Mouse (Mus musculus) limb, embryonic 10.5 days (tissue): ENCODE results near the gene Serpinb8. TPM values are rescaled to one million over a fixed set of nuclear protein-coding genes. Genes with fewer than 3 reads are reported as not detected.

Experiments
- DNase-seq: peaks from one replicate; pipeline ENCODE4 v3.0.0-alpha.2; 2017; ENCODE audit warnings: low spot score
- H3K27ac ChIP-seq: fragments of 300-500 bp; sonication (generic); 2 replicates; pipeline ENCODE4 v1.5.1; 2016; ENCODE audit warnings: mild to moderate bottlenecking
- H3K27me3 ChIP-seq: fragments of 300-500 bp; sonication (generic); 2 replicates; pipeline ENCODE4 v1.6.1; 2016; ENCODE audit warnings: low read depth, mild to moderate bottlenecking; ENCODE audit not compliant: poor library complexity, severe bottlenecking
- H3K36me3 ChIP-seq: fragments of 300-500 bp; sonication (generic); 2 replicates; pipeline ENCODE4 v1.6.1; 2016; ENCODE audit warnings: mild to moderate bottlenecking, moderate library complexity
- H3K4me1 ChIP-seq: fragments of 300-500 bp; sonication (generic); 2 replicates; pipeline ENCODE4 v1.6.1; 2016
- H3K4me3 ChIP-seq: fragments of 300-500 bp; sonication (generic); 2 replicates; pipeline ENCODE4 v1.5.1; 2016; ENCODE audit warnings: mild to moderate bottlenecking, moderate library complexity
- H3K9me3 ChIP-seq: fragments of 300-500 bp; sonication (generic); replicated peaks from 2 replicates; pipeline ENCODE4 v1.6.1; 2016; ENCODE audit warnings: mild to moderate bottlenecking
- WGBS: fragments of 180-500 bp; shearing (Covaris S2); methylation state at CpG from one replicate; pipeline ENCODE4 v1.1.7; 2016; 5-methylcytosine and 5-hydroxymethylcytosine counted together
- polyA plus RNA-seq: library from polyadenylated mRNA; unstranded; fragments of >200 nt; fragmentation: Nextera tagmentation; extraction: Ambion mirVana; gene quantifications from 2 replicates; pipeline ENCODE4 v1.2.1, GENCODE M21; 2016

The Serpinb8 gene
- polyA plus RNA-seq, 1 experiment from 2014 or later, result 0.36 TPM

- H3K36me3 ChIP-seq, result no peaks in the 10 kb centered on the region
- no peaks in the 10 kb centered on the region for H3K4me1 ChIP-seq
- H3K4me3 ChIP-seq, result no peak overlapping the region
- H3K9me3 ChIP-seq, result no peaks in the 10 kb centered on the region
- no peak overlapping the region for H3K27ac ChIP-seq
- DNase-seq, result no peak
- H3K27me3 ChIP-seq, result no peaks in the 10 kb centered on the region
- WGBS, result 89% methylated on average over 2 of the region's 2 CpGs
Observed at GRCm38 (mm10) chr1:107593469-107593868, 3.7 kb downstream of the Serpinb8 start.

- DNase-seq, result no peak
- Histone ChIP-seq H3K36me3 (no peaks in the 10 kb centered on the region), H3K9me3 (no peaks in the 10 kb centered on the region), H3K27ac (no peak overlapping the region), H3K4me3 (no peak overlapping the region), H3K27me3 (no peaks in the 10 kb centered on the region), H3K4me1 (no peaks in the 10 kb centered on the region)
Observed at GRCm38 (mm10) chr1:107596874-107597273, 7.1 kb downstream of the Serpinb8 start.

GRCm38 (mm10) chr1:107598476-107598875 lies 8.7 kb downstream of the Serpinb8 start:
- no peak for DNase-seq
- no peaks in the 10 kb centered on the region for H3K9me3 ChIP-seq
- no peaks in the 10 kb centered on the region for H3K4me1 ChIP-seq
- H3K36me3 ChIP-seq, result no peaks in the 10 kb centered on the region
- H3K27me3 ChIP-seq, result no peaks in the 10 kb centered on the region
- H3K27ac ChIP-seq, result no peak overlapping the region
- H3K4me3 ChIP-seq, result no peak overlapping the region

GRCm38 (mm10) chr1:107608942-107609341 lies 19.1 kb downstream of the Serpinb8 start:
- Histone ChIP-seq H3K4me1 (no peaks in the 10 kb centered on the region), H3K4me3 (no peak overlapping the region), H3K27me3 (no peaks in the 10 kb centered on the region), H3K36me3 (no peaks in the 10 kb centered on the region), H3K27ac (no peak overlapping the region), H3K9me3 (no peaks in the 10 kb centered on the region)
- WGBS, result 85% methylated on average over 1 of the region's 1 CpGs
- DNase-seq, result no peak

GRCm38 (mm10) chr1:107614087-107614486 lies 24.3 kb downstream of the Serpinb8 start:
- no peaks in the 10 kb centered on the region for H3K9me3 ChIP-seq
- no peak overlapping the region for H3K27ac ChIP-seq
- H3K4me1 ChIP-seq, result no peaks in the 10 kb centered on the region
- DNase-seq, result no peak
- H3K4me3 ChIP-seq, result no peak overlapping the region
- no peaks in the 10 kb centered on the region for H3K36me3 ChIP-seq
- 97% methylated on average over 2 of the region's 2 CpGs for WGBS
- H3K27me3 ChIP-seq, result no peaks in the 10 kb centered on the region

GRCm38 (mm10) chr1:107622017-107622416 lies 32.2 kb downstream of the Serpinb8 start:
- no peak for DNase-seq
- Histone ChIP-seq H3K27me3 (no peaks in the 10 kb centered on the region), H3K4me1 (no peaks in the 10 kb centered on the region), H3K4me3 (no peak overlapping the region), H3K27ac (no peak overlapping the region), H3K36me3 (no peaks in the 10 kb centered on the region), H3K9me3 (no peaks in the 10 kb centered on the region)
- WGBS, result 64% methylated on average over 4 of the region's 4 CpGs

- no peak for DNase-seq
- H3K27me3 ChIP-seq, result no peaks in the 10 kb centered on the region
- H3K4me3 ChIP-seq, result no peak overlapping the region
- H3K4me1 ChIP-seq, result no peaks in the 10 kb centered on the region
- H3K36me3 ChIP-seq, result no peaks in the 10 kb centered on the region
- H3K27ac ChIP-seq, result no peak overlapping the region
- 55% methylated on average over 4 of the region's 4 CpGs for WGBS
- no peaks in the 10 kb centered on the region for H3K9me3 ChIP-seq
Observed at GRCm38 (mm10) chr1:107635936-107636335, 46.1 kb downstream of the Serpinb8 start.

- Histone ChIP-seq H3K4me1 (no peaks in the 10 kb centered on the region), H3K4me3 (no peak overlapping the region), H3K36me3 (no peaks in the 10 kb centered on the region), H3K9me3 (no peaks in the 10 kb centered on the region), H3K27me3 (no peaks in the 10 kb centered on the region), H3K27ac (no peak overlapping the region)
- WGBS, result 92% methylated on average over 1 of the region's 1 CpGs
- DNase-seq, result no peak
Observed at GRCm38 (mm10) chr1:107638056-107638455, 48.2 kb downstream of the Serpinb8 start.

- DNase-seq, result no peak
- Histone ChIP-seq H3K4me1 (no peaks in the 10 kb centered on the region), H3K36me3 (no peaks in the 10 kb centered on the region), H3K4me3 (no peak overlapping the region), H3K27me3 (no peaks in the 10 kb centered on the region), H3K9me3 (no peaks in the 10 kb centered on the region), H3K27ac (no peak overlapping the region)
- WGBS, result 88% methylated on average over 3 of the region's 3 CpGs
Observed at GRCm38 (mm10) chr1:107638459-107638858, 48.7 kb downstream of the Serpinb8 start.

- DNase-seq, result no peak
- Histone ChIP-seq H3K27ac (no peak overlapping the region), H3K4me3 (no peak overlapping the region), H3K4me1 (no peaks in the 10 kb centered on the region), H3K36me3 (no peaks in the 10 kb centered on the region), H3K27me3 (no peaks in the 10 kb centered on the region), H3K9me3 (no peaks in the 10 kb centered on the region)
- 87% methylated on average over 2 of the region's 2 CpGs for WGBS
Observed at GRCm38 (mm10) chr1:107642457-107643118, 52.8 kb downstream of the Serpinb8 start.

GRCm38 (mm10) chr1:107645086-107645485 lies 55.3 kb downstream of the Serpinb8 start:
- DNase-seq, result no peak
- Histone ChIP-seq H3K4me3 (no peak overlapping the region), H3K4me1 (no peaks in the 10 kb centered on the region), H3K27ac (no peak overlapping the region), H3K9me3 (no peaks in the 10 kb centered on the region), H3K27me3 (no peaks in the 10 kb centered on the region), H3K36me3 (no peaks in the 10 kb centered on the region)
- whole genome bisulfite sequencing, result 75% methylated on average over 6 of the region's 6 CpGs

GRCm38 (mm10) chr1:107657689-107658088 lies 67.9 kb downstream of the Serpinb8 start:
- H3K4me3 ChIP-seq, result no peak overlapping the region
- no peak overlapping the region for H3K27ac ChIP-seq
- 86% methylated on average over 2 of the region's 2 CpGs for WGBS
- no peaks in the 10 kb centered on the region for H3K27me3 ChIP-seq
- no peak for DNase-seq
- no peaks in the 10 kb centered on the region for H3K9me3 ChIP-seq
- H3K4me1 ChIP-seq, result no peaks in the 10 kb centered on the region
- no peaks in the 10 kb centered on the region for H3K36me3 ChIP-seq
